Mouse (Mus musculus): ENCODE results near the gene Gemin5. TPM values are rescaled to one million over a fixed set of nuclear protein-coding genes. Genes with fewer than 3 reads are reported as not detected.
"Not testable (repeated sequence)": the region's sequence is repeated elsewhere in the genome, so short reads cannot be mapped to it uniquely, and the experiment has no call there.

Gemin5 gene
- polyA plus RNA-seq, 1 experiment = 4.7 TPM

DNA sequence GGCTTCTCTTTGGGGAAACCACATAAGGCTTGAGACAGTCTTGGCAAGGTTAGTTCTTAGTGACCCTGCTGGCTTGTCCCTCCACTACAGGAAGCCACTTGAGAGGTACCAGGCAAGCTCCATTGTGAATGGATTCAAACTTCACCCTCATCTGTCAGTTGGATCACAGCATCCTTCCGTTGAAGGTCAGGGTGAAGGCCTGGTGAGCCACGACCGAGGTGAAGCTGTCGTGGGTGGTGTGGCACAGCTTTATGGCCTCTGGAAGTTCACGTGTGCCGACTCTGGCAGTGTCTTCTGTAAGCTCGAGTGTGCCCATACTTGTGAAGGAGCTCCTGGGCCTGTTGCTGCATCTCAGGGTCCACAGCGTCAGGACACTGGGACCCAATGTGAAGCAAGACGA, 47.0 kb downstream of the Gemin5 start:
- DNase-seq (ENCODE audit: low read depth, low spot score) = no peak
- 88% methylated on average over 9 of the region's 9 CpGs for WGBS

DNA sequence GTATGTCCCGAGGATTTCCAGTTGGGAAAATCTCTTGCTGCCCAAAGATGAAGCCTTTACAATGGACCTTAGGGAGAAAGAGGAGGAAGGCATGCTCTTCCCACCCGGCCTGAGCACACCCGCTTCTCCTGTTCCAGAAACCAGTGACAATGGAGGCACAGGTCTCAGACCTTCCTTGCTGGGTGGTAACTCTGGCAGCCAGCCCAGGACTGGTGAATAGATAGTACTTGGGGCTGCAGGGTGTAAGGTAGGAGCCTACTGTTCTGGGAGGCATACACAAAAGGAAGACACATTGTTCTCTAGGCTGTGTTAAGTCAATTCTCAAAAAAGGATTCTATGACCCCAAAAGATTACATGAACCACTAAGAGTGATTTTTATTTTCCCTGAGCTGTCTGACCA, 47.7 kb downstream of the Gemin5 start:
- 66% methylated on average over 3 of the region's 3 CpGs for WGBS
- no peak for DNase-seq (ENCODE audit: low read depth, low spot score)

DNA sequence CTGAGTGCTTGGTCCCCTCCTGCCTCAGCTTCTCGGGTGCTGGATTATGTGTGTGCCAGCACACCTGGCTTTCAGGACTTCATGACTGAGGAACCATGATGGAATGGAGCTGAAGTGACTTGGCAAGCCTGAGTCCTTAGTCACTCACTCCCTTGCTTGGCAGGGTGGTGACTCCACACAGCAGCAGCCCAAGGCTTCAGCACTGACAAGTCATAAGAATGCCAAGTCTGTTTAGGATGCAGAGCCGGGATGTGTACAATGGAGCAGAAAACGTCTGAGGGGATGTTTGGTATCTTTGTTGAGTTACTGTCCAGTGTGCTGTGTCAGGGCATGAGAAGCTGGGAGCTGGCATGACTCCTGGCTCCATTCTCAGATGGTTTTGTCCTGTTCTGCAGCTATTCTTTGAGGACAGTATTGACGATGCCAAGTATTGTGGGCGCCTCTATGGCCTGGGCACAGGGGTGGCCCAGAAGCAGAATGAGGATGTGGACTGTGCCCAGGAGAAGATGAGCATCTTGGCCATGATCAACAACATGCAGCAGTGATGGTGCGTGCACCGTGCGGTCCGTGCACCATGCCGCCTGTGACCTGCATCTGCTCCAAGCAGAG, 51.2 kb downstream of the Gemin5 start:
- 82% methylated on average over 10 of the region's 10 CpGs for WGBS
- DNase-seq (ENCODE audit: low read depth, low spot score) = no peak

DNA sequence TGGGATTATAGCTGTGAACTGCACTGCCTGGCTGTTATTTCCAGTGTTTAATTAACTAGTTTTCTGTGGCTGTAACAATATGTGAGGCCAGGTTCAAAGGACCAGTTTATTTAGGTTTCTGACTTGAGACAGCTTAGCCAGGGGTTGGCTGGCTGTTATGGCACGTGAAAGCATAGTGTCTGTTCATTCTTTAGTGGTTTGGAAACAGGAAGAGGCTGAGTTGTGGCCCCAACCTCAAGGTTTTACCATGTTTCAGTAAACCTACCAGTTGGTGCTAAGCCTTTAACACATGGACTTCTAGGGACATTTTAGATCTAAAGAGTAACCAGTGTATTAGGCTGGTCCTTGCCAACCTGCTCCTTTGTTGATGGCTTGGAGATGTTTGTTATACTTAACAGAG, 51.8 kb downstream of the Gemin5 start:
- WGBS = 73% methylated on average over 1 of the region's 1 CpGs
- DNase-seq (ENCODE audit: low read depth, low spot score) = no peak

DNA sequence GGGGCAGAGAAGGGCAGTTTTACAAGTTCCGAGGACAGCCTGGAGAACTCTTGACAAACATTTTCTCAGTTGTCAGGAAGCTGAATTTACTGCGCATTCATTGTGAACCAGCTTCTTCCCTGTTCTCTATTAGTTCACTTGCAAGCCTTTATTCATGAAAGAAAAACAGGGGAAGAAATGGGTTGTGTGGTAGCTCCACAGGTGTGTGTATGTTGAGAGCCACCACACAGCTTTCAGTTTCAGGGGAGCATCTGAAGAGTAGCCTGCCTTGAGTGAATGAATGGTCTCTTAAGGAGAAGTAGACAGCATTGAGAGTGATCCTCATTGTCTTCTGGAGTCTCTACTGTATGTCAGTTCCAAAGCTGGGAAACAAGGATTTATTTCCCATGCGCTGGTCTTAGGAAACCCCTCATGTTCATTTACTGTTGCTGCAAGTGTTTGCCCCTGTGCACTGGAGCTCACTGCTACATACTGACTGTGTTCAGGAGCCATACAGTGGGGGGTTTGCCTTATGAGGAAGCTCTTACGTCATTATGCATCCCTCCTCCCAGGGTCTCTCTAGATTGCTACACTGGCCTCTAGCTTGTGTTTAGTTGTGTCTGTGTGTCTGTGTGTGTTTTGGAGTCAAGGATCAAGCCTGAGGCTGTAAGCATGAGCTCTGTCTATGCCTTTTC, 60.5 kb downstream of the Gemin5 start:
- no peak for DNase-seq (ENCODE audit: low read depth, low spot score)
- WGBS = 74% methylated on average over 4 of the region's 4 CpGs

DNA sequence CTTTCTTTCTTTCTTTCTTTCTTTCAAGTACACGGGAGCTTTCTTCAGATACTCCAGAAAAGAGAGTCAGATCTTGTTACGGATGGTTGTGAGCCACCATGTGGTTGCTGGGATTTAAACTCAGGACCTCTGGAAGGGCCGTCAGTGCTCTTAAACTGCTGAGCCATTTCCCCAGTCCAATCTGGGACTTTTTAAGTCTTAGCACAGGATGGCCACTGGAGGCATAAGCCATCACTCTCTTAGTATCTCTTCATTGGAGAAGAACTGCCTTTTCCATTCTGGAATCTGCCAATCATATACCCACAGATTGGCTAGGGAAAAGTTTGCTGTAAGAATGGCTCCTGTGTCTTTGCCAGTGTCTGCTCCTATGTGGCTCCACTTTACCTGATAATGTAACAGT, 61.3 kb downstream of the Gemin5 start:
- WGBS = 35% methylated on average over 3 of the region's 3 CpGs
- DNase-seq (ENCODE audit: low read depth, low spot score) = no peak

DNA sequence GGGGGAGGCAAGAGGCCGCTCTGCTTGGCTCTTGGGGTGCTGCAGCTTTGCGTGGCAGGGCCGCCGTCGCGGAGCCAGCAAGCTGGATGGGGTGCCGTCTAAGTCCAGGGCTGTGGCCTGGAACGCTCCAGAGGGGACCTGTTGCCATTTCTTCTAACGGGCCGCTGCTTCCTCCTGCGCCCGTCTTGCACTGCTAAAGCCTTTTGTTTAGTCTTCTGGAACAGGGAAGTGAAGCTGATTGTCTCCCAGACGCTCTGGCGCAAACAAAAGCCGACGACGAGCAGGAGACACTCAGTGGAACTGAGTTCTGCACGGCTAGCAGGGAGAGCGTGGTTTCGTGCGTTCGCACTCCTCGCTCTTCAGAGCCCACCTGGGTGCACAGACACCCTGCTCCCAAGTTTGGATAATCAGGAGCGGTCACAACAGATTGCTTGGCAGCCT, 64.0 kb downstream of the Gemin5 start:
- DNase-seq (ENCODE audit: low read depth, low spot score) = no peak
- under 1% methylated on average over 24 of the region's 24 CpGs for WGBS

DNA sequence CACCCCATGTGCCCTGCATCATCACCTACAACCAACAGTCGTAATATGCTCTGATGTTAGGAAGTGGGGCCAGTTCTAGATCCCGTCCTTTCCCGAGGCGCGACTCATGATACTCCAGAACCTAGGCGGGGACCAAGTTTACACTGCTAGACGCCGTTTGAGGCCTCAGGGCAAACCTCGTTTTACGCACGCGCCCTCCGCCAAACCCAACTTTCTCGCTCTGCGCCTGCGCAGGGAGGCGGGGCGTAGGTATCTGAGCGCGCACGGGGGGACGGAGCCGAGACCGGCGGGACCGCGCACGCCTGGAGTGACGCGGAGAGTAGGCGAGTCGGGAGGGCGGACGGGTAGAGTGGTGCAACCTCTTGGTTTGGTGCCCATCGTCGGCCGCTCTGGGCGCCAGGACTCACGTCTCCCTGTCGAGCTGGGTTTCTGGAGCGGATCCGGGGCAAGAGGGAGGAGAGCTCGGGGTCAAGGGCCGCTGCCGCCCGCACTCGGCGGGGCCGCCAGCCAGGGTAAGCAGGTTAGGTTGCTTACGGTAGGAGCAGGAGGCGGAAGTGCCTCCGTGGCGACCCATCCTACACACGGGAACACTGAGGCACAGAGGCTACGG, 64.5 kb downstream of the Gemin5 start, which contains the start of gene Cnot8:
TSS of gene Cnot8 (plus strand) at position 457 of the 610 bp plus-strand sequence.
- under 1% methylated on average over 55 of the region's 55 CpGs for WGBS
- peak; percentile 96 for DNase-seq (ENCODE audit: low read depth, low spot score)

DNA sequence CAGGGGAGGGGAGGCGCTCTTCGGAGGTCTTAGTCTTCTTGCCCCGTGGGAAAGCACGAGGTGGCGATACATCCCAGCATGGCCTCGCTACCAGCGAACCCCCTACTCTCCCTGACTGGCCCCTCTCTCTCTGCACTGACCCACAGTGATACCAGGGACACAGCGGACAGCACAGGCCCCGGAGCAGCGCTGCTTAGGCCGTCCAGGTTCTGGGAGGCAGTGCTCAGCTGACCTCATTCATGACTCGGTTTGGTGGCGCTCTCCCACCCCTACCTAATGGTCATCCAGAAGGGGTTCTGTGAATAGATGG, 65.0 kb downstream of the Gemin5 start:
- 68% methylated on average over 13 of the region's 13 CpGs for WGBS
- no peak for DNase-seq (ENCODE audit: low read depth, low spot score)

DNA sequence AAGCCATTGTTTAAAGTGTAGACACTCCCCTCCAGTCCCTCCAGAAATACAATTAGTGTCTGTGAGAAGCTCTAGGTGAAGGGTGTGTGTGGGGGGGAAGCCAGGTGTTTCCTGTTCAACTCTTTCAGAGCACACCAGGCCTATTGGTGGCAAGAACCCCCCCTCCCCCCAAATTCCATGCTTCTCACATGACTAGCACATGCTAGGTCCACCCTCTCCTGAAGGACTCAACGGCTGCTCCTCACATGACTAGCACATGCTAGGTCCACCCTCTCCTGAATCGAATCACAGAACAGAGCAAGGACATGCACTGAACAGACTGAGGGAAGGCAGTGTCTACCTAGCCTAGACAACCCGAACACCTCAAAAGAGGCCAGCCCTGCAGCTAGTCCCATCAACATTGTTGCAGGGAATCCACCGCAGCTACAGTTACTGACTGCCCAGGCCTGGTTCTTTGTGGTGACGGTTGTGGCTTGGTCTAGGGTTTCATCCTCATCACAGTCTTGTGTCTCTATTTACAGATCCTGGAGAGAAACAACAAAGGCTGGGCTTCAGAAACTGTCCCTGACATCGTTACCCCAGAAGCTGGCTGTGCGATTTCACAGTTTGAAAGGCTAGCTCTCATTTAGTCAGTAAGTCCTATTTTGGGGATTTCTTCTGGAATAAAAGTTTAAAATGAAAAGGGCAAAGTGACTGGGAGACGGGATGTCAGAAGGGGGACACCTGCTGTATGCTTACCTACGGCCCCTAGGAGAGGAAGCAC, 65.6 kb downstream of the Gemin5 start:
- no peak for DNase-seq (ENCODE audit: low read depth, low spot score)
- 77% methylated on average over 9 of the region's 9 CpGs for WGBS

DNA sequence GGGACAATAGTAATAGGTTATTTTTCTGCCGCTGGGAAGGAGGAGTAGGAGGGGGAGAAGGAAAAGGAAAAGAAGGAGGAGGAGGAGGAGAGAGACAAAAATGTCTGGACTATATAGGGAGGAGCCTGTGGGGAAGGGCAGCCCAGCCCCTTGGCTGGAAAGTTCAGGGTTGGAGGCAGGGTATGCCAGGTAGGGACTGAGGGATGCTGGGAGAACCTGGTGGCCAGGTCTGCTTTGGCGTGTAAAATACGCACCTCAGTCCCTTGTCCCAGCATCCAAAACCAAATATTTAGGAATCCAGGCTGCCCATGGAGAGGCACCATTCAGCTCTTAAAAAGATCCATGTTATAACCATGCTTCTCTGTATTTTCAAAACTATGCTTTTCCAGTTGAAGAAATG, 66.2 kb downstream of the Gemin5 start:
- no peak for DNase-seq (ENCODE audit: low read depth, low spot score)
- WGBS = 51% methylated on average over 3 of the region's 3 CpGs

DNA sequence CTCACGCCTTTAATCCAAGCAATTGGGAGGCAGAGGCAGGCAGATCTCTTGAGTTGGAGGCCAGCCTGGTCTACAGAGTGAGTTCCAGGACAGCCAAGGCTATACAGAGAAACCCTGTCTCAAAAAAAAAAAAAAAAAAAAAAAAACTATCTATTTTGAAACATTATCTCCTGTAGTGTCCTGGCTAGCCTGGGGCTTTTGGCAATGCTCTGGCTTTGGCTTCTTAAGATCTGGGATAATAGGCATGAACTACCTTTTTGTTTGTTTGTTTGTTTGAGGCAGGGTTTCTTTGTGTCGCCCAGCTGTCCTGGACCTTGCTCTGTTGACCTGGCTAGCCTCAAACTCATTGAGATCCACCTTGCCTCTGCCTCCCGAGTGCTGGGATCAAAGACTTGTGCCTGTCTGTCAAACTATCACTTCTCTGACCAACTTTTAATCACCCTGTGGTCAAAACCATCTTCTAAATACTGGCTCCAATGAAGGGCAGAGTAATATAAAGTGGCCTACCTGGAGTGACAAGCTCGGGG, 67.1 kb downstream of the Gemin5 start:
- DNase-seq (ENCODE audit: low read depth, low spot score) = no peak
- 81% methylated on average over 4 of the region's 4 CpGs for WGBS

DNA sequence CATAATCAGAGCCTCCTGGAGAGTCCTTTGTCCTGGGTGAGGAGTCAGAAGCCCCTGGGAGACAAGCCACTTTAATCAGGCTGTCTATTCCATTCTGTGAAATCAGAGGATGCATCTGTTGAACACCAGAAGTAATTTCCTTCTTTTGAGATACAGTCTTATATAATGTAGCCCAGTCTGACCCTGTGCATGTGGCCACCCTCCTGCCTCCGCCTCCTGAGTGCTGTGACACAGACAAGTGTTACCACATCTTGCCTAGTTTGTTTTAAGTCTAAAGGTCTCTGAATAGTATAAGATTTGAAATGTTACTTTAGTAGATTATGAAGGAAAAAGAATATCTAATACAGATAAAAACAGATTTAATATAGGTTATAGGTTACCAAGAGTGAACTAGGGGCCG, 68.3 kb downstream of the Gemin5 start:
- 99% methylated on average over 2 of the region's 2 CpGs for WGBS
- no peak for DNase-seq (ENCODE audit: low read depth, low spot score)

DNA sequence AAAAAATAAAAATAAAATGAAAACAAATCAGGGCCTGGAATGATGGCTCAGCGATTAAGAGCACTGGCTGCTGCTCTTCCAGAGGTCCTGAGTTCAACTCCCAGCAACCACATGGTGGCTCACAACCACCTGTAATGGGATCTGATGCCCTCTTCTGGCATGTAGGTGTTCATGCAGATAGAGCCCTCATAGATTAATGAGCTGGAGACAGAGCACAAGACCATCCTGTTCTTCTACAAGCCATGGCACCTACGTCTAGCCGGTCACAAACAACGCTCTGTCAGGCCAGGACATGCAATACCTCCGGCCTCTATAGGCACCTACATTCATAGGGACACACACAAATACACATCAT, 70.0 kb downstream of the Gemin5 start:
- DNase-seq (ENCODE audit: low read depth, low spot score) = not testable (repeated sequence)
- 78% methylated on average over 5 of the region's 5 CpGs for WGBS

DNA sequence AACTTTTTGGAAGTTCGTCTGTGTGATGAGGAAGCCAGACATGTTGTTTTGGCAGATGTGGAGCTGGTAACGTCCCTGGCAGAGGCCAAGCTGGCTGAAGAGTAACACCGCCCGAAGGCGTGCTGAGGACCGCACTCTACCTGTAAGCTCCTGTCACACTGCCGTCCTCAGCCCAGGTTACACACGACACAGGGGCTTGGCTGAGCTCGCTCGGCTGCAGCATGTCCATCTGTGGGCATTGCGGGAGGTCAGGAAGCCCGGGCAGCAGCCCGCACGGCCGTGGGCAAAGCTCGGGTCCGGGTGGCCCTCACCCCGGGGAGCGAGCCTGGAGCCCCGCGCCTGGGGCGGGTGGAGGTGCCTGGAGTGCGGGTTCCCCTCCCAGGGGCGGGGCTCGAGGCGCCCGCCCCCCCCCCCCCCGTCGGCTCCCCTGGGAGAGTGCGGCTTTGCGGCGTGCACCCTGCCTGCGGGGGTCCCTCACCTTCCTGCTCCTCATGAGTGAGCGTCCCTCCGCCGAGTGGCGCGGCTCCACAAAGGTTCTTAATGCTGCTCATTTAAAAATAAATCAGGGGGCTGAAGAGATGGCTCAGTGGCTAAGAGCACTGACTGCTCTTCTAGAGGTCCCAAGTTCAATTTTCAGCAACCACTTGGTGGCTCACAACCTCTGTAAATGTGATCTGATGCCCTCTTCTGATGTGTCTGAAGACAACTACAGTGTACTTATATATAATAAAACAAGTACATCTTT, 70.5 kb downstream of the Gemin5 start:
- DNase-seq (ENCODE audit: low read depth, low spot score) = no peak
- WGBS = 2% methylated on average over 35 of the region's 38 CpGs

DNA sequence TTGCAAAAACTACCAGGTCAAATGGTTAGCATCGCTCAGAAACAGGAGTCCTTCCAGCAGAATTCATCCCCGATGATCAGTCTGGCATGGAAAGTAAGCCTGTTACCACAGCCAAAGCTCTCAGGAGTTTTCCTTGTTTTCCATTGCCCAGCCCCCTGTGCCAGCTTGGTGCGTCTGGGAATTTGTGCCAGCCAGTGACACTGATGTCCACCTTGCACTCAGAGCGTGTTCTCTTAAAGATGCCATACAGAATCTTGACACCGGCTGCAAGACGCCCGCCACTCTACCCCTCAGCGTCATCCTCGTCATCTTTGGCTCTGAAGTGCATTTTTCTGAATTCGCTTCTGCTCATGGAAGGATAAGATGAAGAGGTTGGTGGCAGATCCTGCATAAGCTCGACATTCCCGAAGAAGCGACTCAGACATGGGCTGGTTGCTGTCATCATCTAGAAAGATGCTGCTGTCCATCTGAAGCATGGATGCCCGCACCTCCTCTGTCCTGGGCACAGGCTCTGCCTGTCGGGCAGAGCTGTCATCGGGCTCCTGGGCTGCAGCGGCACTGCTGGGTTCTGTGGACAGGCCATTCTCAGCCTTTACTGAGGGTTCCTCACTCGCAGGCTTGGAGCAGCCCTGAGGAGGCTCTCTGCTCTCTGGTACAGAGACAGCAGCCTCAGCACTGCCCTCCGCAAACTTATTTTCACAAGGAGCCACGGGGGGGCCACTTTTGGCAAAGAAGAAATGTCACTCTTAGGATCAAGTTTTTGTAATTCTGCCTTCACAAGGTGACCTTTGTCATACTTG, 71.3 kb downstream of the Gemin5 start:
- DNase-seq (ENCODE audit: low read depth, low spot score) = no peak
- 62% methylated on average over 20 of the region's 20 CpGs for WGBS

DNA sequence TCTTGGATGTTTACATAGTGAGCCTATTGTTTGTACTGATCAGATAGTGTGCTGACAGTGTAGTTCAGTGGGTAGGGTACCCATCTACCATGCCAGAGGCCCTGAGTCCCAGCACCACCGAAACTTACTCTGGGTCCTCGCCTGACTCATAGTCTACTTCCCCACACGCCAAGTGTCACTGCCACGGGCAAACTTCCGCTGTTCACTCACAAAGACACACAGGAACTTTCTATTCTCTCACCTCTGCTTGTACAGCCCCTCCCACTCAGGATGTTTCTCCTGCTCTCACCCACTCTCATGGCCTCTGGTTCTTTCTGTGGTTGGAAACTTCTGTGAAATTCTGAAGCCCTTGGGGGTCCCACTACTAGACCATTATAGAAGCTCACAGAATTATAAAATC, 72.2 kb downstream of the Gemin5 start:
- DNase-seq (ENCODE audit: low read depth, low spot score) = no peak
- 23% methylated on average over 5 of the region's 5 CpGs for WGBS

DNA sequence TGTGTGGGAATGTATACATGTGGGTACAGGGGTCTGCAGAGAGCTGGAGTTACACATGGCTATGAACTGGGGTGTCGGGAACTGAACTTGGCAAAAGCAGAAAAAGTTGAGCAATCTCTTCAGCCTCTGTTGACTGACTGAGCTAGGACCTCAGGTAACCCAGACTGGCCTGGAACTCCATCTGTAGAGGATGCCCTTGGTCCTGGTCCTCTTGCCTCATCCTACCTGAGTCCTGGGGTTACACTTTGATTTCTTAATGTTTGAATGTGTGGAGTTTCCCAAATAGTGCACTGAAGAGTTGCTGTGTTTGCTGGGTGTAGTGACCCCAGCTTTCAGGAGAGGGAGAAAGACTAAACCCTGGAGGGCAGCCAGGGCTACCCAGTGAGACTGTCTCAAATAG, 72.8 kb downstream of the Gemin5 start:
- 39% methylated on average over 1 of the region's 1 CpGs for WGBS

DNA sequence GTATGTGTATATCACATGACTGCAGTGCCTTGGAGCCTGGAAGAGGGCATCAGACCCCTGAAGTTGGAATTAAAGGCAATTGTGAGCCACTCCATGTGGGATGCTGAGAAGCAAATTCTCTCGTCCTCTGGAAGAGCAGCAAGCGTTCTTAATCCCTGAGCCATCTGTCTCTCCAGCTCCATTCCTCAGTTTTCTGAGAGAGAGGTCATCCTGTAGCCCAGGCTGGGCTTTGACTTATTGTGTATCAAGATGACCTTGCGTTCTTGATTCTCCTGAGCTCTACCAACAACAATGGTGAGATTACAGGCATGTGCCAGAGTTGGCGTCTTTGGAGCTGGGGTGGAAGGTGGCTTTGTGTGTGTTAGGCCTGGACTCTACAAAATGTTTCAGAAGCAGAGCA, 73.6 kb downstream of the Gemin5 start:
- DNase-seq (ENCODE audit: low read depth, low spot score) = no peak
- WGBS = 94% methylated on average over 4 of the region's 4 CpGs

More for the DNA sequence above, 72.8 kb downstream of the Gemin5 start:
- no peak for DNase-seq (ENCODE audit: low read depth, low spot score)
